Mouse (Mus musculus): ENCODE measurements around the gene Fasl.

- no peak for TF ChIP-seq CTCF (IDR thresholded peaks at IDR 0.05; ENCODE audit: borderline replicate concordance, insufficient read depth, low read depth, low read length)
- TF ChIP-seq POLR2A (IDR thresholded peaks at IDR 0.05; ENCODE audit: borderline replicate concordance, insufficient read depth, low read length): no peak
Observed at GRCm38 (mm10) chr1:161736255-161736654, 52.0 kb downstream of the Fasl start.

Data from cerebellum, adult 2 months (tissue).